Mouse (Mus musculus) embryonic facial prominence, embryonic 10.5 days (tissue): Measurements from ENCODE around the gene 1110059G10Rik. TPM values are rescaled to one million over a fixed set of nuclear protein-coding genes. Genes with fewer than 3 reads are reported as not detected.

Source experiments
- DNase-seq: peaks from one replicate; pipeline ENCODE4 v3.0.0-alpha.2; 2017; ENCODE audit warnings: low spot score
- H3K27ac ChIP-seq: fragments of 300-500 bp; sonication (generic); replicated peaks from 2 replicates; pipeline ENCODE4 v1.5.1; 2016; ENCODE audit warnings: mild to moderate bottlenecking
- H3K27me3 ChIP-seq: fragments of 300-500 bp; sonication (generic); replicated peaks from 2 replicates; pipeline ENCODE4 v1.6.1; 2016; ENCODE audit warnings: low read depth, mild to moderate bottlenecking; ENCODE audit not compliant: poor library complexity, severe bottlenecking
- H3K36me3 ChIP-seq: fragments of 300-500 bp; sonication (generic); replicated peaks from 2 replicates; pipeline ENCODE4 v1.6.1; 2016; ENCODE audit warnings: mild to moderate bottlenecking, moderate library complexity
- H3K4me1 ChIP-seq: fragments of 300-500 bp; sonication (generic); 2 replicates; pipeline ENCODE4 v1.6.1; 2016
- H3K4me3 ChIP-seq: fragments of 300-500 bp; sonication (generic); 2 replicates; pipeline ENCODE4 v1.5.1; 2016; ENCODE audit warnings: mild to moderate bottlenecking, moderate library complexity
- H3K9me3 ChIP-seq: fragments of 300-500 bp; sonication (generic); 2 replicates; pipeline ENCODE4 v1.6.1; 2016; ENCODE audit warnings: mild to moderate bottlenecking
- WGBS: fragments of 180-500 bp; shearing (Covaris S2); methylation state at CpG from one replicate; pipeline ENCODE4 v1.1.7; 2016; 5-methylcytosine and 5-hydroxymethylcytosine counted together
- polyA plus RNA-seq: library from polyadenylated mRNA; unstranded; fragments of >200 nt; fragmentation: Nextera tagmentation; extraction: Ambion mirVana; gene quantifications from 2 replicates; pipeline ENCODE4 v1.2.1, GENCODE M21; 2016

Gene 1110059G10Rik
- polyA plus RNA-seq = 22.0 and 23.6 TPM in 2 replicates

- no peaks in the 10 kb centered on the region for H3K9me3 ChIP-seq
- under 1% methylated on average over 64 of the region's 64 CpGs for whole genome bisulfite sequencing
- peak within 1 kb of the TSS; percentile 72 for H3K4me3 ChIP-seq
- peak within 1 kb of the TSS; percentile 91 for H3K27ac ChIP-seq
- H3K36me3 ChIP-seq = peaks cover 31% of the 10 kb centered on the region
- DNase-seq = peak; percentile 95
- H3K4me1 ChIP-seq = peaks cover 25% of the 10 kb centered on the region
- no peaks in the 10 kb centered on the region for H3K27me3 ChIP-seq
Measured at GRCm38 (mm10) chr9:122950643-122951475, at the start of gene 1110059G10Rik, which contains the start of gene Kif15. Gene 1110059G10Rik, minus strand, starts transcription at chr9:122951000. Gene Kif15, plus strand, starts transcription at chr9:122951046.

DNA sequence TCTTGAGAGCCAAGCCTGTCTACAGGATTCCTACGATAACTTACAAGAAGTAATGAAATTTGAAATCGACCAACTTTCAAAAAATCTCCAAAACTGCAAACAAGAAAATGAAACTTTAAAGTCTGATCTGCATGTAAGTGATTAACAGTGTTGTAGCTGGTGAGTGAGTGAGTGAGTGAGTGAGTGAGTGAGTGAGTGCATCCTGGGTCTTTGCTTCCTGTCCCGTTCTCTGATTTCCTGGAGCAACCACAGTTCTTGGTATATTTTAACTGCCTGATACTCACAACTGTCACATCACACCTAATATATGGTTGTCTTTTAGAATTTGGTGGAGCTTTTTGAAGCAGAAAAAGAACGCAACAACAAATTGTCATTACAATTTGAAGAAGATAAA lies 48.4 kb upstream of the 1110059G10Rik start:
- Histone ChIP-seq H3K27me3 (no peaks in the 10 kb centered on the region), H3K36me3 (peaks cover 99% of the 10 kb centered on the region), H3K9me3 (no peaks in the 10 kb centered on the region), H3K4me1 (no peaks in the 10 kb centered on the region), H3K4me3 (no peak overlapping the region), H3K27ac (no peak overlapping the region)
- DNase-seq = no peak
- 93% methylated on average over 4 of the region's 4 CpGs for WGBS

GRCm38 (mm10) chr9:122998406-122999192 lies 47.8 kb upstream of the 1110059G10Rik start:
- Histone ChIP-seq H3K4me1 (no peaks in the 10 kb centered on the region), H3K4me3 (no peak overlapping the region), H3K27me3 (no peaks in the 10 kb centered on the region), H3K9me3 (no peaks in the 10 kb centered on the region), H3K27ac (no peak overlapping the region), H3K36me3 (peaks cover 99% of the 10 kb centered on the region)
- WGBS = 94% methylated on average over 10 of the region's 10 CpGs
- no peak for DNase-seq

- Histone ChIP-seq H3K27me3 (no peaks in the 10 kb centered on the region), H3K36me3 (peaks cover 96% of the 10 kb centered on the region), H3K27ac (no peak overlapping the region), H3K9me3 (peaks cover 11% of the 10 kb centered on the region), H3K4me1 (peaks cover 1% of the 10 kb centered on the region), H3K4me3 (no peak overlapping the region)
- 91% methylated on average over 3 of the region's 3 CpGs for WGBS
- no peak for DNase-seq
Measured at GRCm38 (mm10) chr9:122928915-122929314, 21.9 kb downstream of the 1110059G10Rik start.

DNA sequence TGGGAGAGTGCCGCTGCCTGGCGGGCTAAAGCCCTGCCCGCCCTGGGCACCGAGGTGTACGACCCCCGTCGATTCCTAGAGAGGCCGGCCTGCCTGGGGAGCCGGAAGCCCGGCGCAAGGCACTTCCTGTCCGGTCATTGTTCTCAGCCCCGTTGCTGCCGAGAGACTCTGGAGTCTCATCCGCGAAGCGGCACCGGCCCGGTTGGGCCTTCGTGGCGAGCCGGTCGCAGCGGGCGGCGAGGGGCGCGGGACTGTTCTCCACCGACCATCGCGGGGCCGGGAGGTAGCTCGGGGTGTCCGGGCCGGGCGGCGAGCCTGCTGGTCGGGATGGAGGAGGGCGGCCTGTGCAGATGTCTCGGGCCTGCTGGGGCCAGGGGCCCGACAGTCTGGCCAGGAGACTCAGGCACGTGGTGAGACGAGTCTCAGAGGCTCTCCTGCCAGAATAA lies 27.8 kb downstream of the 1110059G10Rik start, which contains the start of gene Zfp105:
TSS of gene Zfp105 (plus strand) at position 137 of the 446 bp plus-strand sequence.
- Histone ChIP-seq H3K4me1 (peaks cover 6% of the 10 kb centered on the region), H3K36me3 (peaks cover 38% of the 10 kb centered on the region), H3K27me3 (peaks cover 19% of the 10 kb centered on the region), H3K4me3 (peak within 1 kb of the TSS; percentile 94), H3K27ac (peak within 1 kb of the TSS; percentile 99), H3K9me3 (no peaks in the 10 kb centered on the region)
- peak; percentile 93 for DNase-seq
- under 1% methylated on average over 43 of the region's 43 CpGs for WGBS

- Histone ChIP-seq H3K27ac (peak overlapping the region; percentile 99; the same call in 1 of the 2 replicates), H3K4me3 (peak overlapping the region; percentile 94)
- DNase-seq = no peak
Measured at GRCm38 (mm10) chr9:122922436-122922835, 28.4 kb downstream of the 1110059G10Rik start.

DNA sequence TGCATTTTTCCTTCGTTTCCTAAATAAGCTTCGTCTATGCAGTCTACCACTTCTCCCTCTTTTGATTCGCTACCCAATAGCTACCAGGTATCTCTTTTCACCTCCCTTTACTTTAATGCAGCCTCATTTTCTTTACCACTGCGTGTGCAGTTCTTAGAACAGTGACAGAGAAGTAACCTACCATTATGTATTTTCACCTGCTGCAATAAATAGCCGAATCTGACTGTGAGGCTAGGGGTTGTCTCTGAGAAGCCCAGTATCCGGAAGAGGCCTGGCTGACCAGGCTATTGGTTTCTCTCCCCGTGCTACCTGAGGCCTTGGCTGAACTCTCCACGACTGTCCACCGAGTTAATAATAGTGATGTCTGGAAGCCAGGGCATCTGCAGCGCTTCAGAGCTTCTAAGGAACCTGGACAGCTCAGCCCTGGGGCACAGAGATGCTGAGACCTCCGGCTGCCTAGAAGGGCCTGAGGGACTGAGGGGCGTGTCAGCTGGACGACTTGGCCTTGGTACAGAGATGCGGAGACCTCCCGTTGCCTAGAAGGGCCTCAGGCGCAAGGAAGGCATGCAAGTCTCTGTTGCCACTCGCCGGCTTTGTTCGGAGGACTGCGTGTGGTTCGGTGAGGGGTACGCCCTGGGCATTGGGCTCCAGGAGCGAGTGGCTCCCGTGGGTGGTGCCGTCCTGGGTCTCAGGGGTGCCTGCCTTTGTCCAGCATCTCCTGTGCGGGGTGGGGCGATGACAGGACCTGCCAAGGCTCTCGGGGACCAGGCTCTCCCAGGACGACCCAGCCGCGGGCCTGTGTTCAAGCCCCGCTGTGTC lies 47.9 kb downstream of the 1110059G10Rik start:
- peak; percentile 86 for DNase-seq
- Histone ChIP-seq H3K9me3 (peaks cover 12% of the 10 kb centered on the region), H3K4me3 (peak overlapping the region; percentile 66), H3K4me1 (peaks cover 10% of the 10 kb centered on the region; the same call in 1 of the 2 replicates), H3K27me3 (no peaks in the 10 kb centered on the region), H3K27ac (peak overlapping the region; percentile 84), H3K36me3 (peaks cover 30% of the 10 kb centered on the region)
- WGBS = 14% methylated on average over 32 of the region's 32 CpGs

More at GRCm38 (mm10) chr9:122922436-122922835, 28.4 kb downstream of the 1110059G10Rik start:
- H3K27me3 ChIP-seq = peaks cover 19% of the 10 kb centered on the region
- H3K4me1 ChIP-seq = peaks cover 6% of the 10 kb centered on the region
- H3K9me3 ChIP-seq = no peaks in the 10 kb centered on the region
- peaks cover 33% of the 10 kb centered on the region for H3K36me3 ChIP-seq
- WGBS = 20% methylated on average over 3 of the region's 3 CpGs

DNA sequence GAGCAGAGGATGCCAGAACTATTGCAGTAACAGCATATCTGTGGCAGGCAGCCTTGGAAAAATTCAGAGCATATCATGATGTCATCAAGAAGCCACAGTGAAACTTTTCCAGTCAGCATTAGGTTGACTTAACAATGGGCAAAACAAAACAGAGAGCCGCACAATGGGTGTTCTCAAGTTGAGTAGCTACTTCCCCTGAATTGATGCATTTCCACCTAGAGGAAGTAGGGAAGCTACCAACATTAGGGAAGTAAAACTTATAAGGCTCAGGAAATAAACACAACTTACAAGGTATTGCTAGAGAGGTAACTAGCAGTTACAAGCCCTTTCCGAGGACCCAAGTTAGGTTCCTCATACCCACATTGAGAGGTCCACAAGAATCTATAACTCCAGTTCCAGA lies 49.8 kb downstream of the 1110059G10Rik start:
- no peaks in the 10 kb centered on the region for H3K27me3 ChIP-seq
- no peak overlapping the region for H3K4me3 ChIP-seq
- H3K9me3 ChIP-seq = peaks cover 2% of the 10 kb centered on the region; the same call in 1 of the 2 replicates
- H3K4me1 ChIP-seq = peaks cover 10% of the 10 kb centered on the region; the same call in 1 of the 2 replicates
- WGBS = 84% methylated on average over 2 of the region's 2 CpGs
- H3K36me3 ChIP-seq = peaks cover 14% of the 10 kb centered on the region
- no peak for DNase-seq
- H3K27ac ChIP-seq = no peak overlapping the region

Other genes with a start within 250 kb of the 1110059G10Rik start
- gene Topaz1, start 203.7 kb downstream of the 1110059G10Rik start, polyA plus RNA-seq = not detected in 2 replicates
- gene Tcaim, start 145.5 kb downstream of the 1110059G10Rik start, polyA plus RNA-seq = 4.2 and 5.7 TPM in 2 replicates
- gene Gm35549, start 107.0 kb downstream of the 1110059G10Rik start, polyA plus RNA-seq = 0.26 TPM in 1 of 2 replicates, not detected in the other
- 84.8 and 85.6 TPM in 2 replicates for gene Zfp445, start 85.0 kb downstream of the 1110059G10Rik start, polyA plus RNA-seq
- gene Zkscan7, start 65.3 kb downstream of the 1110059G10Rik start, polyA plus RNA-seq = 3.2 and 3.6 TPM in 2 replicates
- 32.4 and 33.8 TPM in 2 replicates for gene Zfp105, start 27.9 kb downstream of the 1110059G10Rik start, polyA plus RNA-seq
- gene Kif15, start within 50 bp of the 1110059G10Rik start, polyA plus RNA-seq = 89.5 and 97.8 TPM in 2 replicates
- 12.2 and 13.2 TPM in 2 replicates for gene Tmem42, start 70.3 kb upstream of the 1110059G10Rik start, polyA plus RNA-seq
- 0.31 and 0.63 TPM in 2 replicates for gene Tgm4, start 83.7 kb upstream of the 1110059G10Rik start, polyA plus RNA-seq
- 73.1 and 77.9 TPM in 2 replicates for gene Zdhhc3, start 162.2 kb upstream of the 1110059G10Rik start, polyA plus RNA-seq
- 129 and 143 TPM in 2 replicates for gene Exosc7, start 162.2 kb upstream of the 1110059G10Rik start, polyA plus RNA-seq
- 0.15 TPM in 1 of 2 replicates, not detected in the other for gene Clec3b, start 199.9 kb upstream of the 1110059G10Rik start, polyA plus RNA-seq